In the genomic region with DNA sequence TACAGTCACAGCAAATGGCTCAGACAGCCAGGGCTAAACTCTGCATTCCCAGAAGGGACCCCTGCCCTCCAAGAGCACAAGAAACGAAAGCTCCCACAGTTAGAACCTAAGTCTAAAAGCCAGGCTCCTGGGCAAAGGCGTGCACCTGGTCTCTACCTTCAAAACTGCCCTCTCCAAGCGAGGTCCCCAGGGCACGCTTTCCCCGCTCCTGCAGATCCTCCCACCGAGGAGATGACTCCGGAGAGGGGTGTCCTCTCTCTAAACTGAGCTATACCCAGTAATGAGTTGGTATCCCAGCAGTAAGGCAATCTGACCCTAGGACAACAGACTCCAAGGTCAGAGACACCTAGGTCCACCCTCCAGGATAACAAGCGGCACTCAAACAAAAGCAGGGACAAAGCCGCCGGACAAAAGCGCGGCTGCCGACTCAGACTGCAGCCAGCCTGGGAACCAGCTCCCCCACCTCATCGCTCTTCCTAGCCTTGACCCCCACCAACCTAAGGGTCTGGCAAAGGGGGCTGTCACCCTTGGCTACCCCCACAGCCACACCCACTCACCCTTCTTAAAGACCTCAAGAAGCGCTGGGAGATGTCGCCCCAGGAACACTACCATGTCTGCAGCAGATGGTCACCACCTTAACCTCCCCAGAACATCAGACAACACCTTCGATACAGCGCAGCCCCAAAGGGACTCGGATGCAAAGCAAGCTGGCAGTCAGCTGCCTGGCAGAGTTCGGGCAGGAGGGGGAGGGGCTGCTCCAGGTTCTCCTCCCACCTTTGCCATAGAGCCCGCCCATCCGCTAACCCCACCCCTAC, we compare ENCODE assay signal across 8 mouse cellular contexts. TPM values are rescaled to one million over a fixed set of nuclear protein-coding genes. Genes with fewer than 3 reads are reported as not detected.
DNase-seq lines count a peak whose midpoint lies in the region; ATAC-seq and TF ChIP-seq lines count a peak whose summit lies in the region.

No protein-coding gene starts in this region.

- H3K4me1 ChIP-seq in E14TG2a.4 (replicated peaks; ENCODE audit: low read depth, low read length) (peaks cover 98% of the 10 kb centered on the region), G1E (ENCODE audit: insufficient read depth, low read depth, low read length) (peaks cover 91% of the 10 kb centered on the region)
- H3K4me1 ChIP-seq in forebrain, postnatal 0 days (ENCODE audit: insufficient read depth): peaks cover 9% of the 10 kb centered on the region; the same call in 1 of the 2 replicates
- H3K4me1 ChIP-seq in limb, embryonic 12.5 days (replicated peaks): peaks cover 69% of the 10 kb centered on the region

- H3K4me3 ChIP-seq in E14TG2a.4 (replicated peaks; ENCODE audit: low read length): peak overlapping the region; percentile 79
- H3K4me3 ChIP-seq in G1E (ENCODE audit: low read depth, low read length): peak overlapping the region; percentile 25; the same call in 1 of the 2 replicates
- H3K4me3 ChIP-seq in forebrain, postnatal 0 days (ENCODE audit: low read depth, low read length): peak overlapping the region; percentile 32
- H3K4me3 ChIP-seq in limb, embryonic 12.5 days (replicated peaks): peak overlapping the region; percentile 30

- no peak for ATAC-seq in G1E (ENCODE audit: extremely low read depth, insufficient number of reproducible peaks, low FRiP score, poor library complexity, severe bottlenecking)
- ATAC-seq in forebrain, postnatal 0 days: 0 out of 2 replicates have a peak, but pooled peaks have one; percentile 14
- no peak for ATAC-seq in limb, embryonic 12.5 days (ENCODE audit: insufficient number of reproducible peaks, insufficient read depth, low FRiP score, low TSS enrichment, low read depth)
- no peak for ATAC-seq in megakaryocyte progenitor cell, adult 5-6 weeks (replicated peaks; ENCODE audit: poor library complexity)

- H3K36me3 ChIP-seq in E14TG2a.4 (ENCODE audit: insufficient read depth, low read length): peaks cover 41% of the 10 kb centered on the region
- peaks cover 93% of the 10 kb centered on the region for H3K36me3 ChIP-seq in G1E (replicated peaks)
- peaks cover 14% of the 10 kb centered on the region; the same call in 1 of the 2 replicates for H3K36me3 ChIP-seq in forebrain, postnatal 0 days (ENCODE audit: insufficient read depth)
- peaks cover 36% of the 10 kb centered on the region; the same call in 1 of the 2 replicates for H3K36me3 ChIP-seq in limb, embryonic 12.5 days

- DNase-seq in G1E (ENCODE audit: low spot score): no peak
- DNase-seq in forebrain, postnatal 0 days: no peak
- no peak for DNase-seq in gastrocnemius, postnatal 10 days
- no peak for DNase-seq in natural killer cell, adult 2 months (ENCODE audit: low spot score in 2 of 2)
- DNase-seq in adrenal gland, adult 8-10 months: no peak

- WGBS in forebrain, postnatal 0 days: 10% methylated on average over 22 of the region's 22 CpGs
- WGBS in limb, embryonic 12.5 days: 9% methylated on average over 22 of the region's 22 CpGs

- H3K9ac ChIP-seq in forebrain, postnatal 0 days: peak overlapping the region; percentile 29
- peak overlapping the region; percentile 51 for H3K9ac ChIP-seq in limb, embryonic 12.5 days (replicated peaks)

- TF ChIP-seq CTCF in E14TG2a.4 (conservative IDR thresholded peaks at IDR 0.05; ENCODE audit: low read length) (no peak), G1E (IDR thresholded peaks at IDR 0.05; ENCODE audit: low read depth, low read length) (no peak)
- TF ChIP-seq CTCF in forebrain, postnatal 0 days (IDR thresholded peaks at IDR 0.05; ENCODE audit: low read depth): no peak

- H3K4me2 ChIP-seq in forebrain, postnatal 0 days (ENCODE audit: low read depth): peak overlapping the region; percentile 49
- H3K4me2 ChIP-seq in limb, embryonic 12.5 days: peak overlapping the region; percentile 58

- H3K9me3 ChIP-seq in E14TG2a.4 (ENCODE audit: low read length) (no peaks in the 10 kb centered on the region), G1E (replicated peaks) (no peaks in the 10 kb centered on the region)
- no peaks in the 10 kb centered on the region for H3K9me3 ChIP-seq in forebrain, postnatal 0 days (ENCODE audit: low read length)
- H3K9me3 ChIP-seq in limb, embryonic 12.5 days: no peaks in the 10 kb centered on the region

- no peaks in the 10 kb centered on the region for H3K27me3 ChIP-seq in E14TG2a.4 (ENCODE audit: insufficient read depth, low read length)
- H3K27me3 ChIP-seq in G1E (ENCODE audit: insufficient read depth, low read length): no peaks in the 10 kb centered on the region
- H3K27me3 ChIP-seq in forebrain, postnatal 0 days (ENCODE audit: insufficient read depth, low read length): no peaks in the 10 kb centered on the region; the same call in 1 of the 2 replicates
- H3K27me3 ChIP-seq in limb, embryonic 12.5 days: peaks cover 36% of the 10 kb centered on the region

- H3K27ac ChIP-seq in forebrain, postnatal 0 days (ENCODE audit: low read depth, low read length): no peak overlapping the region
- peak overlapping the region; percentile 32; the same call in 1 of the 2 replicates for H3K27ac ChIP-seq in limb, embryonic 12.5 days

RNA-seq across cellular contexts. Expression of a gene that starts 33.8 kb away (rescaled TPM):
- total RNA-seq in G1E (2014; fragmentation: Nextera tagmentation) (67.9 and 76.6 TPM in 2 replicates), G1E (2017) (22.0 and 23.6 TPM in 2 replicates)
- polyA plus RNA-seq in G1E (2012): 182 and 196 TPM in 2 replicates
- 7.8 and 10.6 TPM in 2 replicates for total RNA-seq in forebrain, postnatal 0 days (2014; rRNA removed)
- 2.7 and 3.5 TPM in 2 replicates for polyA plus RNA-seq in forebrain, postnatal 0 days (2015; fragmentation: Nextera tagmentation; extraction: Ambion mirVana)
- 4.6 and 5.1 TPM in 2 replicates for polyA plus RNA-seq in limb, embryonic 12.5 days (2016; fragmentation: Nextera tagmentation; extraction: Ambion mirVana)
- 1 to 10 TPM; 2.6 to 4.9 TPM for total RNA-seq in gastrocnemius, postnatal 10 days (2021)
- 10 to 100 TPM; 23.9 to 44.8 (median 34.4) TPM for total RNA-seq in adrenal gland, adult 8-10 months (2022)
- 0.12 and 0.25 TPM in 2 replicates for total RNA-seq in megakaryocyte progenitor cell, adult 5-6 weeks (2015)
- not detected in 2 replicates for total RNA-seq in megakaryocyte progenitor cell, adult 5-6 weeks (2017)

RNA-seq across cellular contexts. Expression of a gene that starts 37.8 kb away (rescaled TPM):
- total RNA-seq in G1E (2014; fragmentation: Nextera tagmentation) (106 and 115 TPM in 2 replicates), G1E (2017) (74.5 and 79.1 TPM in 2 replicates)
- 65.8 and 74.8 TPM in 2 replicates for polyA plus RNA-seq in G1E (2012)
- total RNA-seq in forebrain, postnatal 0 days (2014; rRNA removed): 97.7 and 119 TPM in 2 replicates
- 108 and 120 TPM in 2 replicates for polyA plus RNA-seq in forebrain, postnatal 0 days (2015; fragmentation: Nextera tagmentation; extraction: Ambion mirVana)
- 78.7 and 80.2 TPM in 2 replicates for polyA plus RNA-seq in limb, embryonic 12.5 days (2016; fragmentation: Nextera tagmentation; extraction: Ambion mirVana)
- total RNA-seq in gastrocnemius, postnatal 10 days (2021): 10 to 100 TPM; 35.5 to 48.5 TPM
- total RNA-seq in adrenal gland, adult 8-10 months (2022): 100 to 1,000 TPM in 1 of 4 experiments, 10 to 100 TPM in 3; 83.3 to 108 (median 89.0) TPM
- 25.2 and 28.0 TPM in 2 replicates for total RNA-seq in megakaryocyte progenitor cell, adult 5-6 weeks (2015)
- total RNA-seq in megakaryocyte progenitor cell, adult 5-6 weeks (2017): 55.3 and 60.7 TPM in 2 replicates

RNA-seq across cellular contexts. Expression of a gene that starts 37.9 kb away (rescaled TPM):
- total RNA-seq in G1E (2014; fragmentation: Nextera tagmentation) (124 and 145 TPM in 2 replicates), G1E (2017) (47.9 and 57.6 TPM in 2 replicates)
- 3.4 and 4.5 TPM in 2 replicates for polyA plus RNA-seq in G1E (2012)
- total RNA-seq in forebrain, postnatal 0 days (2014; rRNA removed): 41.4 and 52.2 TPM in 2 replicates
- 11.0 and 15.6 TPM in 2 replicates for polyA plus RNA-seq in forebrain, postnatal 0 days (2015; fragmentation: Nextera tagmentation; extraction: Ambion mirVana)
- 31.2 and 32.7 TPM in 2 replicates for polyA plus RNA-seq in limb, embryonic 12.5 days (2016; fragmentation: Nextera tagmentation; extraction: Ambion mirVana)
- total RNA-seq in gastrocnemius, postnatal 10 days (2021): 10 to 100 TPM in 1 of 2 experiments, 1 to 10 TPM in 1; 8.3 to 13.3 TPM
- total RNA-seq in adrenal gland, adult 8-10 months (2022): 10 to 100 TPM; 21.7 to 31.7 (median 25.4) TPM
- 25.1 and 42.6 TPM in 2 replicates for total RNA-seq in megakaryocyte progenitor cell, adult 5-6 weeks (2015)
- 13.2 and 23.5 TPM in 2 replicates for total RNA-seq in megakaryocyte progenitor cell, adult 5-6 weeks (2017)

Comparison
In these comparisons a context has a peak if more than half of its experiments do, and no peak if none do; other contexts are left out.
1. H3K4me3 ChIP-seq: peak in every context shown above with its lines; median percentile 79 in E14TG2a.4; 32 in forebrain, postnatal 0 days; 30 in limb, embryonic 12.5 days; 25 in G1E.